Mouse (Mus musculus) liver, embryonic 12.5 days (tissue): ENCODE results near the gene Cat. TPM values are rescaled to one million over a fixed set of nuclear protein-coding genes. Genes with fewer than 3 reads are reported as not detected.

Source experiments
- ATAC-seq: fragments of 200-750 bp; cut with Nextera tagmentation; 2 replicates; pipeline ENCODE4 v1.8.0; 2017; ENCODE audit warnings: moderate number of reproducible peaks, mild to moderate bottlenecking, moderate library complexity
- H3K27ac ChIP-seq: fragments of 300-500 bp; sonication (generic); 2 replicates; pipeline ENCODE4 v1.5.1; 2016; ENCODE audit warnings: mild to moderate bottlenecking
- H3K27me3 ChIP-seq: fragments of 300-500 bp; sonication (generic); replicated peaks from 2 replicates; pipeline ENCODE4 v1.6.1; 2016; ENCODE audit warnings: mild to moderate bottlenecking, moderate library complexity
- H3K36me3 ChIP-seq: fragments of 300-500 bp; sonication (generic); 2 replicates; pipeline ENCODE4 v1.6.1; 2016; ENCODE audit warnings: mild to moderate bottlenecking, moderate library complexity
- H3K4me1 ChIP-seq: fragments of 300-500 bp; sonication (generic); 2 replicates; pipeline ENCODE4 v1.6.1; 2016
- H3K4me2 ChIP-seq: fragments of 300-500 bp; sonication (generic); 2 replicates; pipeline ENCODE4 v1.6.1; 2016; ENCODE audit warnings: mild to moderate bottlenecking, moderate library complexity
- H3K4me3 ChIP-seq: fragments of 300-500 bp; sonication (generic); 2 replicates; pipeline ENCODE4 v1.5.1; 2016; ENCODE audit warnings: mild to moderate bottlenecking, moderate library complexity
- H3K9ac ChIP-seq: fragments of 300-500 bp; sonication (generic); 2 replicates; pipeline ENCODE4 v1.6.1; 2016; ENCODE audit warnings: mild to moderate bottlenecking, moderate library complexity
- H3K9me3 ChIP-seq: fragments of 300-500 bp; sonication (generic); replicated peaks from 2 replicates; pipeline ENCODE4 v1.6.1; 2016; ENCODE audit warnings: mild to moderate bottlenecking, moderate library complexity
- WGBS: fragments of 180-500 bp; shearing (Covaris S2); methylation state at CpG from one replicate; pipeline ENCODE4 v1.1.7; 2016; ENCODE audit not compliant: insufficient replicate concordance; 5-methylcytosine and 5-hydroxymethylcytosine counted together
- polyA plus RNA-seq: library from polyadenylated mRNA; unstranded; fragments of >200 nt; fragmentation: Nextera tagmentation; extraction: Ambion mirVana; gene quantifications from 2 replicates; pipeline ENCODE4 v1.2.1, GENCODE M21; 2016

The Cat gene
- polyA plus RNA-seq, 1 experiment from 2014 or later, result 127 TPM

DNA sequence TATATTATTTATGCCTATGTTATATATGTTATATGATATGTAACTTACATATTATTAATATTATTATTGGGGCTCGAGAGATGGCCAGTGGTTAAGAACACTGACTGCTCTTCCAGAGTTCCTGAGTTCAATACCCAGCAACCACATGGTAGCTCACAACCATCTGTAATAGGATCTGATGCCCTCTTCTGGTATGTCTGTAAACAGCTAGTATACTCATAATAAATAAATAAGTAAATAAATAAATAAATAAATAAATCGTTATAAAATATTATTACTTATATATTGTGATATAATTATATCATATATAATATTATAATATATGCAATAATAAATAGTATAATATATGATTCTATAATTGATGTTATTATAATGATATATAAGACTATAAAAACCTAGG lies 8.8 kb downstream of the Cat start:
- H3K4me2 ChIP-seq, result no peak overlapping the region
- peaks cover 85% of the 10 kb centered on the region for H3K36me3 ChIP-seq
- no peak for ATAC-seq
- H3K4me3 ChIP-seq, result no peak overlapping the region
- H3K9me3 ChIP-seq, result no peaks in the 10 kb centered on the region
- no peak overlapping the region for H3K9ac ChIP-seq
- H3K27me3 ChIP-seq, result no peaks in the 10 kb centered on the region
- no peak overlapping the region for H3K27ac ChIP-seq
- 77% methylated on average over 2 of the region's 2 CpGs for WGBS
- peaks cover 52% of the 10 kb centered on the region for H3K4me1 ChIP-seq

DNA sequence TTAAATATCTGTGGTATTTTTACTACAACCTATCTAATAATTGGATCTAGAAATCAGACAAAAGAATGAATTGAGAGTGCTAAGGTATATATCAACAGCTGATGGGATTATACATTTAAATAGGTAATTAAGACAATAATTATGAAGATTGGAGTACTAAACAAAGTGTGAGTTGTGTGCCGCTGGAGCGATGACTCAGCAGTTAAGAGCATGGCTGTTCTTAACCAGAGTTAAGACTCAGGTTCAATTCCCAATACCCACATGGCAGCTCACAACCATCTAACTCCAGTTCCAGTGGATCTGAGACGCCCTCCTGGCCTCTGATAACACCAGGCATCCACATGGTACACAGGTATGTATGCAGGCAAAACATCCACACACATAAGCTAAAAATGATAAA lies 11.6 kb downstream of the Cat start:
- Histone ChIP-seq H3K9ac (no peak overlapping the region), H3K36me3 (peaks cover 97% of the 10 kb centered on the region), H3K4me1 (peaks cover 23% of the 10 kb centered on the region), H3K27me3 (no peaks in the 10 kb centered on the region), H3K27ac (no peak overlapping the region), H3K9me3 (no peaks in the 10 kb centered on the region), H3K4me2 (no peak overlapping the region), H3K4me3 (no peak overlapping the region)
- no peak for ATAC-seq
- 86% methylated on average over 3 of the region's 3 CpGs for WGBS

DNA sequence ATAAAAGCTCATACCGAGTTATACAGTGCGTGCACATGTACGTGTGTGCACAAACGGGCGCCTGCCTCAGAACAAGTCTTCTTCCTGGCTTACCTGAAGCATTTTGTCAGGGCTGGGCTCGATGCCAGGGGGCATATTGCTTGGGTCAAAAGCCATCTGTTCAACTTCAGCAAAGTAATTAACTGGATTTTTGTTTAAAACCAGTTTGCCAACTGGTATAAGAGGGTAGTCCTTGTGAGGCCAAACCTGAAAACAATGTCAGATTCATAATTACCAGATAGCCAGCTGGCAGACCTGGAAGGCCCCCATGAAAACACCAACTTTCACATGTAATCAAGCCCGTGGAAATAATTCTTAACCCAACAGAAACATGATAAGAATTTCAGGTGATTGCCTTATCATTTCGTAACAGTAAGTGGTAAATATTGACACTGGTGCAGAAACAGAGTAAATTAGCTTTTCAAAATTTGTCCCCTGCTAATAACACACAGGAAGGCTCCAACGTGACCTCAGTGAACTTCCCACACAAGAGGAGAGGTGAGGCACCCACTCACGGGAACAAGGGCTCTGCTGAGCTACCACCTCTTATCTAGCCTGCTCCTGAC lies 17.9 kb downstream of the Cat start:
- Histone ChIP-seq H3K4me1 (0 out of 2 replicates have a peak, but pooled peaks cover 4% of the 10 kb centered on the region), H3K4me2 (no peak overlapping the region), H3K9ac (no peak overlapping the region), H3K27me3 (no peaks in the 10 kb centered on the region), H3K4me3 (no peak overlapping the region), H3K36me3 (peaks cover 97% of the 10 kb centered on the region), H3K27ac (no peak overlapping the region), H3K9me3 (no peaks in the 10 kb centered on the region)
- no peak for ATAC-seq
- 79% methylated on average over 10 of the region's 10 CpGs for WGBS

DNA sequence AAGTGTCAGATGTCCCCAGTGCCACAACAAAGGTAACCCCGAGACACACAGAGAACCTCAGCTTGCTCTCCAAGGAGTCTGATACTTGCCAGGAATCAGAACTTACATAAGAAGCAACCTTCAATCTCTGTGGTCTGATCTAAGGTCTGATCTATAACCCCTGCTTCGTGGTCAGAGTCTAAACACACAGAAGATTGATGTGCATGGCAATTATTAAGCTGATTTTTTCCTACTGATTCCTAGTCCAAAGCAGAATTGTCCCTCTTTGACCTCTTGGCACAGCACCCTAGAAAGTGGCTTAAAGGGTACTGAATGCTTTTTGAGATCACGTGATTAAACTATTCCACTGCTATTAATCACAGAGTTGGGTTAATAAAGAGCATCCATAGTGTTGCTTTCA lies 18.7 kb downstream of the Cat start:
- Histone ChIP-seq H3K9me3 (no peaks in the 10 kb centered on the region), H3K27ac (no peak overlapping the region), H3K4me3 (no peak overlapping the region), H3K27me3 (no peaks in the 10 kb centered on the region), H3K9ac (no peak overlapping the region), H3K4me2 (no peak overlapping the region), H3K36me3 (peaks cover 97% of the 10 kb centered on the region), H3K4me1 (0 out of 2 replicates have a peak, but pooled peaks cover 4% of the 10 kb centered on the region)
- no peak for ATAC-seq
- 83% methylated on average over 3 of the region's 3 CpGs for WGBS

DNA sequence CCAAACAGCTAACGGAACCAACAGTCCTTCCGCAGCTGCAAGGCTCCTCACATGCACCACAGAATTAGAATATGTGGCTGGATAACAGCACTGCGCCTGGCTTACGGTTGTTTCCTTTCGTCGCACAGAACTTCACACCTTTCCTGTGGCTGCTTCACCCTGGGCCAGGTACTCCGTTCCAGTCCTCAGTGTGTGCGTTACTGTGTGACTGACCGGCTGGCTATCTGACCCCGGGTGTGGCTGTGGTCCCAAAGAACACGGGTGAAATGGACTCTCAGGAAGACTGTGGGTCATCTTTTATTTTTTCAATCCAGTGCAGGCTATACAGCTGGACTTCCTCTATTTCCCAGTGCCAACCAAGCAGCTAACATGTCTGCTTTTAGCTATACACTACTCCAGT lies 19.5 kb downstream of the Cat start:
- no peak for ATAC-seq
- no peaks in the 10 kb centered on the region for H3K9me3 ChIP-seq
- WGBS, result 91% methylated on average over 11 of the region's 11 CpGs

DNA sequence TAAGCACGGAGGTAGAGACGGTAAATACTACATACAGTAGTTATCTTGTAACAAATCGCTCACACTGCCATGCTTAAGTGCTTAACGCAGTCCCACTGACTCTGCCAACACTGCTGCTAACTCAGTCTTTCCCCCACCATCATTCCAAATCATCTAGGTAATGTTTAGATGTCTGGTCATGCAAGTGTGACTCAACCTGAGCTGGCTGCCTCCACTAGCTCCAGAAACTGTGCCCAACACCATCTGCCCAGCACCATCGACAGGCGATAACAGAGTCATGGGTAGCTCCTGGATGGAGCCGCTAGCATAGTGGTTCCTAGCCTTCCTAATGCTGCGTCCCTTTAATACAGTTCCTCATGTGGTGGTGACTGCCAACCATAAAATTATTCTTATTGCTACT lies 20.4 kb downstream of the Cat start:
- Histone ChIP-seq H3K27ac (no peak overlapping the region), H3K4me1 (peaks cover 17% of the 10 kb centered on the region), H3K36me3 (peaks cover 96% of the 10 kb centered on the region), H3K9me3 (no peaks in the 10 kb centered on the region), H3K4me3 (no peak overlapping the region), H3K4me2 (no peak overlapping the region), H3K27me3 (no peaks in the 10 kb centered on the region), H3K9ac (no peak overlapping the region)
- ATAC-seq, result no peak
- 95% methylated on average over 8 of the region's 8 CpGs for WGBS

More for the DNA sequence above, 19.5 kb downstream of the Cat start:
- no peak overlapping the region for H3K27ac ChIP-seq
- no peak overlapping the region for H3K4me3 ChIP-seq
- H3K27me3 ChIP-seq, result no peaks in the 10 kb centered on the region
- H3K4me2 ChIP-seq, result no peak overlapping the region
- no peak overlapping the region for H3K9ac ChIP-seq
- H3K36me3 ChIP-seq, result peaks cover 96% of the 10 kb centered on the region
- peaks cover 8% of the 10 kb centered on the region for H3K4me1 ChIP-seq

DNA sequence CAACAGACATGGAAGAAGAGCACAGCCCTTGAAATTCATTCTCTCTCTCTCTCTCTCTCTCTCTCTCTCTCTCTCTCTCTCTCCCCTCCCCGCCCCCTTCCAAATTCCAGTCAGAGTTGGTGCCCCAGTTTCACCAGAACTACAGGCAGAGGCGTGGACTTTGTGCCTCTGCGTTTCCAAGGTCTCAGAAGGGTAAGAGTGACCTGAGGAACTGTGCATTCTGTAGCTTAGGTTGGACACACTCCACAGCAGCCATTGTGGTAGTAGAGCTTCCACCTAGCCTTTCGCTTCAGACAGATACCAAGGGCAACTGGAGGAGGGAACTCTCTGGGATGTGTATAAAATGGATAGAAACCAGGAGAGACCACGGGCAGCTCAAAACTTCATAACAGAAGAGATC lies 22.2 kb downstream of the Cat start:
- H3K4me2 ChIP-seq, result no peak overlapping the region
- ATAC-seq, result no peak
- H3K9ac ChIP-seq, result no peak overlapping the region
- no peak overlapping the region for H3K27ac ChIP-seq
- no peaks in the 10 kb centered on the region for H3K9me3 ChIP-seq
- 93% methylated on average over 5 of the region's 5 CpGs for WGBS
- H3K27me3 ChIP-seq, result no peaks in the 10 kb centered on the region
- peaks cover 23% of the 10 kb centered on the region for H3K4me1 ChIP-seq
- peaks cover 99% of the 10 kb centered on the region for H3K36me3 ChIP-seq
- H3K4me3 ChIP-seq, result no peak overlapping the region

DNA sequence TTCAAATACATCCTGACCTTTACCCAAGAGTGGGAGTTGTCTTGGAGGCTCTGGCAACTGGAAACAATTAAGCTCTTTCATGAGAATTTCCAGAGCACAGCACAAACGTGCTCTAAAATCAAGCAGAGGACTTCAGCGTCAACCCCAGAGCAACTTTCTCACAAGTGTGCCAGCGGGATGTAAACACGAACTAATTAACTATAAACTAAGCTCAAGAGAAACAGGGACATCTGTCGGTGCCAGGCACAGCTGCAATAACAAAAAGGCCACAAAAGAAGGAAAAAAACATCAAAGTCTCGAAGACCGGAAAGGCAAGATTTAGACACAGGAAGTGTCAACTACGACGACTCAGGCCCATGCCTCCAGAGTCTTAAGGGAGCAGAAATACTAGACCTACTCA lies 23.2 kb downstream of the Cat start:
- Histone ChIP-seq H3K27me3 (no peaks in the 10 kb centered on the region), H3K4me3 (no peak overlapping the region), H3K9ac (no peak overlapping the region), H3K27ac (peak overlapping the region; percentile 42; the same call in 1 of the 2 replicates), H3K4me2 (no peak overlapping the region), H3K4me1 (peaks cover 19% of the 10 kb centered on the region), H3K36me3 (peaks cover 97% of the 10 kb centered on the region), H3K9me3 (no peaks in the 10 kb centered on the region)
- WGBS, result 81% methylated on average over 9 of the region's 9 CpGs
- no peak for ATAC-seq

DNA sequence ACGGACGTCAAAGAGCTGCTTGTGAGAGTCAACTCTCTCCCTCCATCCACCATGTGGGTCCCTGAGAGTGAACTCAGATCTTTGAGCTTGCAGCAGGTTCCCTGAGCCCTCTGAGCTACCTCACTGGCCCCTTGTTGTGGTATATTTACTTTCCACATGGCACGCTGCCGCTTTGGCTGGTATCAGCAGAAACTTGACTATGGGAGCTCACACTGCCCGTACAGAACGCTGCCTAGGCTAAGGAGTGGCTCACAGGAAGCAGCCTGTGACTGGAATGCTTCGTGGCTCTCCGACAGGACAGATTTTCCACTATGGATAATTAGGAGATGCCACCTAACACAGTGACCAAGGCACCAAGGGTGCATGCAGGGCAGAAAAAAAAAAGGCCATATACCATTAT lies 23.8 kb downstream of the Cat start:
- H3K9me3 ChIP-seq, result no peaks in the 10 kb centered on the region
- 89% methylated on average over 8 of the region's 8 CpGs for WGBS
- peaks cover 19% of the 10 kb centered on the region for H3K4me1 ChIP-seq
- H3K9ac ChIP-seq, result no peak overlapping the region
- H3K36me3 ChIP-seq, result peaks cover 97% of the 10 kb centered on the region
- no peak for ATAC-seq
- no peak overlapping the region for H3K27ac ChIP-seq
- no peaks in the 10 kb centered on the region for H3K27me3 ChIP-seq
- no peak overlapping the region for H3K4me3 ChIP-seq
- H3K4me2 ChIP-seq, result no peak overlapping the region

DNA sequence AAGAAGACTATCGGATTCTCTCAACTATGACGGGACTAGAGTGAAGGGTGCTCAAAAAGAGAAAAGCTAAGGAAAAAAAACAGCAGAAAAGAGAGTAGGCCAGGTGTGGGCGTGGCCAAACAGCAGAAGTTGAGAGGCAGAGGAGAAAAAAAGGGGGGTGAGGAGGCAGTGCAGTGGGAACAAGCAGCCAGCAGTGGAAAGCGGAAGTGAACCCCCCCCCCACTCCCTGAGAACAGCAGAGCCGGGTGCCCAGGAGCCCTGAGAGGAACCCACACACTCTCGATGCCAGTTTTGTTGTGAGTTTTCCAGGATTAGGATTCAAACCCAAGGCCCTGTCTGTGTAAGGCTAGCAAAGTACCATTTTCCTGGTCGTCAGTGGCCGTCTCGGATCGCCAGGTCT lies 25.9 kb downstream of the Cat start:
- ATAC-seq, result no peak
- H3K27me3 ChIP-seq, result no peaks in the 10 kb centered on the region

DNA sequence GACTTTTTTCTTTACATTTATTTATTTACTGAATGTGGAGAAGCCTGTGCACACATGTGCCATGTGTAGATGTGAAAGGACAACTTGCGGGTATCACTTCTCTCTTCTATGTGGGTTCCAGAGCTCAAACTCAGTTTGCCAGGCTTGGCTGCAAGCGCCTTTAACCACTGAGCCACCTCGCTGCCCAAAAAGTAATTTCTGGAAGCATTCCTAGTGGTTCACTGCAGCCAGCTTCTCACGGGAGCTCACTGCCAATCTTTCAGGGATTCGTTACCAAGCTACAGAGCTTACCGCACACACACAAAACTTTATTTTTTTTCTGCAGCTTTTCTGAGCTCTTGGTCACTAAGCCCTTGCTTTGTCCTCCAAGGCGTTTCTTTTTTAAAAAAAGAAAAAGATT lies 27.3 kb downstream of the Cat start:
- Histone ChIP-seq H3K36me3 (peaks cover 97% of the 10 kb centered on the region), H3K4me1 (peaks cover 19% of the 10 kb centered on the region), H3K27me3 (no peaks in the 10 kb centered on the region), H3K9ac (no peak overlapping the region), H3K9me3 (no peaks in the 10 kb centered on the region), H3K4me3 (no peak overlapping the region), H3K27ac (no peak overlapping the region), H3K4me2 (no peak overlapping the region)
- 88% methylated on average over 7 of the region's 7 CpGs for WGBS
- ATAC-seq, result no peak

More for the DNA sequence above, 25.9 kb downstream of the Cat start:
- Histone ChIP-seq H3K9me3 (no peaks in the 10 kb centered on the region), H3K4me3 (no peak overlapping the region), H3K4me1 (peaks cover 19% of the 10 kb centered on the region), H3K36me3 (peaks cover 97% of the 10 kb centered on the region), H3K4me2 (no peak overlapping the region), H3K27ac (no peak overlapping the region), H3K9ac (no peak overlapping the region)
- 90% methylated on average over 10 of the region's 10 CpGs for WGBS

DNA sequence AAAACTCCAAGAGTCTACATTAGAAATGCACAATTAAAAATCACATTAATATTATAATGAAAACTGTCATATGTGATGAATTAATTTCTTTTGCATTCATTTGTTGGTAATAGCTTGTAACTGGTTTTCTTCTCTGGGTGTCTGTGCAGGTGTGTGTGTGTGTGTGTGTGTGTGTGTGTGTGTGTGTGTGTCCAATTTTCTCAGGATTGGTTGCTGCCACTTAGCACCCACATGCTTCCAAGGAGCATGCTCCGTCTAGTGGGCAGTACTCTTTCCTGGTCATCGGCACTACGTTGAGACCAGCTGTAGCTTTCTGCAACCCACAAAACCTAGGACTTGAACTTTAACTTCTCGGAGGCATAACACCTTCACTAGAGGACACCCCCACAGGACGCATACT lies 27.9 kb downstream of the Cat start:
- peaks cover 19% of the 10 kb centered on the region for H3K4me1 ChIP-seq
- WGBS, result 91% methylated on average over 5 of the region's 5 CpGs
- no peaks in the 10 kb centered on the region for H3K27me3 ChIP-seq
- no peak overlapping the region for H3K9ac ChIP-seq
- H3K27ac ChIP-seq, result no peak overlapping the region
- no peak for ATAC-seq
- no peak overlapping the region for H3K4me2 ChIP-seq
- peaks cover 97% of the 10 kb centered on the region for H3K36me3 ChIP-seq
- H3K9me3 ChIP-seq, result no peaks in the 10 kb centered on the region
- H3K4me3 ChIP-seq, result no peak overlapping the region

DNA sequence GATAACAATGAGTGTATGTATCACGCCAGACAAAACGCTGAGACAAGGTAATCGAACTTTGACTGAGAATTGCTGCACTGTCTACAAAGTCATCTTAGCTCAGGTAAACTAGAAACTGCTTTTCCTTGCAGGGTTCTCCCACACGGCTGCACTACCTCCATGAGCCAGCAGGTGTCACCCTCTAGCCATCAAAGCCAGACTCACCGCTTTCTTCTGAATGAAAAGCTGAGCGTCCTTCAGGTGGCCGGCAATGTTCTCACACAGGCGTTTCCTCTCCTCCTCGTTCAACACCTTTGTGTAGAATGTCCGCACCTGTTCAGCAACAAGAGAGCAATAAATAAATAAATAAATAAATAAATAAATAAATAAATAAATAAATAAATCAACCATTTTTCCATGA lies 28.3 kb downstream of the Cat start:
- H3K27ac ChIP-seq, result no peak overlapping the region
- no peak for ATAC-seq
- H3K4me1 ChIP-seq, result peaks cover 19% of the 10 kb centered on the region
- H3K9ac ChIP-seq, result no peak overlapping the region
- no peaks in the 10 kb centered on the region for H3K27me3 ChIP-seq
- H3K36me3 ChIP-seq, result peaks cover 97% of the 10 kb centered on the region
- WGBS, result 21% methylated on average over 10 of the region's 10 CpGs
- no peak overlapping the region for H3K4me2 ChIP-seq
- no peak overlapping the region for H3K4me3 ChIP-seq
- no peaks in the 10 kb centered on the region for H3K9me3 ChIP-seq
